Mouse (Mus musculus) adrenal gland, adult 10 weeks (tissue): ENCODE data around the gene Rhox3a2. TPM values are rescaled to one million over a fixed set of nuclear protein-coding genes. Genes with fewer than 3 reads are reported as not detected.

Source experiments
- polyA plus RNA-seq: library from polyadenylated mRNA; stranded (reverse); fragments of 350-450 nt; fragmentation: Illumina TruSeq; extraction: RNeasy Lipid Tissue Mini Kit (QIAGEN cat#74804); gene quantifications from one replicate; pipeline ENCODE4 v1.2.3, GENCODE M21; 2014; ENCODE audit warnings: low read depth, low replicate concordance

Rhox3a2 gene
- polyA plus RNA-seq: not detected

DNA sequence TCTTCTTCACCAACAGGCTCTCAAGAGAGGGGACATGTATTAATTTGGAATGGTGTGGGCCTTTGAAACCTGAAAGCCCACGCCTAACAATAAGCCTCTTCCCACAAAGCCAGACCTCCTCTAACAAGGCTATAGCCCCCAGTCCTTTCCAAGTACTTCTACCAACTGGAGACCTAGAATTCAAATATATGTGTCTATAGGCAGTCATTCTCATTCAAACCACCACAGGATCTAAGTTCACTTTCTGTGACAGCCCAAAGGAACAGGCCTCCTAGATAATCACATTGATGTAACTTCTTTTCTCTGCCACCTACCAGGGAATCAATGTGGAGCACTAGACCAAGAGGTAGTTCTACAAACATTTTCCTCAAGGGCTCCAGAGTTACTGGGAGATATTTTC is at the start of gene Rhox3a2:
Rhox3a2 (plus strand) TSS at position 301 of the 400 bp plus-strand sequence.

DNA sequence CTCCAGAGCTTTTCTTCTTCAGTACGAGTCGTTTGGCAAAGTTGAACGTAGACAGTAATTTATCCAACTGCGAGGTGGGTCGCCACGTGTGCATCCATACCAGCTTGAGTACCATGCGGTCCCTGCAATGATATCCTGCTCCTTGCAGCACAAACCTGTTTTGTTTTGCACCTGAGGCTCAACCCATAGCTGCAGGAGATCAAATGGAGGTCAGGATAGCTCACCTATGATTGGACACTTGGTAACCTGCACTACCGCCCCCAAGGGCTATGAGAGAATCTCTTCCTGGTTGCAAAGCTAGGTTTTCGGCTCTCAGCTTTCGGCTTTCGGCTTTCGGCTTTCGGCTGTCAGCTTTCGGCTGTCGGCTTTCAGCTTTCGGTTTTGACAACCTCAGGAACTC is 10.7 kb downstream of the Rhox3a2 start, which contains the start of gene Rhox4a2:
Rhox4a2 (plus strand) TSS at position 301 of the 400 bp plus-strand sequence.

GRCm38 (mm10) chrX:37411767-37412166 is 31.9 kb downstream of the Rhox3a2 start, which contains the start of gene Rhox2b:
Gene Rhox2b, plus strand, starts transcription at chrX:37412067.

DNA sequence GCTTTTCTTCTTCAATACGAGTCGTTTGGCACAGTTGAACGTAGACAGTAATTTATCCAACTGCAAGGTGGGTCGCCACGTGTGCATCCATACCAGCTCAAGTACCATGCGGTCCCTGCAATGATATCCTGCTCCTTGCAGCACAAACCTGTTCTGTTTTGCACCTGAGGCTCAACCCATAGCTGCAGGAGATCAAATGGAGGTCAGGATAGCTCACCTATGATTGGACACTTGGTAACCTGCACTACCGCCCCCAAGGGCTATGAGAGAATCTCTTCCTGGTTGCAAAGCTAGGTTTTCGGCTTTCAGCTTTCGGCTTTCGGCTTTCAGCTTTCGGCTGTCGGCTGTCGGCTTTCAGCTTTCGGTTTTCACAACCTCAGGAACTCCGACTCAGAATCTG is 52.4 kb downstream of the Rhox3a2 start, which contains the start of gene Rhox4b:
Rhox4b (plus strand) TSS at position 301 of the 400 bp plus-strand sequence.

Other genes starting within 250 kb of the Rhox3a2 start
- not detected for gene Akap14, start 211.2 kb upstream of the Rhox3a2 start, polyA plus RNA-seq
- 249 TPM for gene Ndufa1, start 188.9 kb upstream of the Rhox3a2 start, polyA plus RNA-seq
- 0.52 TPM for gene Rnf113a1, start 188.8 kb upstream of the Rhox3a2 start, polyA plus RNA-seq
- gene Gm9, start 169.0 kb upstream of the Rhox3a2 start, polyA plus RNA-seq: not detected
- gene Rhox1, start 157.8 kb upstream of the Rhox3a2 start, polyA plus RNA-seq: not detected
- not detected for gene Rhox2a, start 135.1 kb upstream of the Rhox3a2 start, polyA plus RNA-seq
- not detected for gene Rhox3a, start 130.1 kb upstream of the Rhox3a2 start, polyA plus RNA-seq
- gene Rhox4a, start 114.7 kb upstream of the Rhox3a2 start, polyA plus RNA-seq: not detected
- gene Rhox4a2, start 10.8 kb downstream of the Rhox3a2 start, polyA plus RNA-seq: not detected
- not detected for gene Rhox2b, start 32.0 kb downstream of the Rhox3a2 start, polyA plus RNA-seq
- gene Rhox4b, start 52.5 kb downstream of the Rhox3a2 start, polyA plus RNA-seq: not detected
- gene Rhox2c, start 73.7 kb downstream of the Rhox3a2 start, polyA plus RNA-seq: not detected
- not detected for gene Rhox3c, start 78.6 kb downstream of the Rhox3a2 start, polyA plus RNA-seq
- gene Rhox4c, start 100.3 kb downstream of the Rhox3a2 start, polyA plus RNA-seq: not detected
- gene Rhox2d, start 113.4 kb downstream of the Rhox3a2 start, polyA plus RNA-seq: not detected
- not detected for gene Rhox4d, start 134.3 kb downstream of the Rhox3a2 start, polyA plus RNA-seq
- not detected for gene Rhox2e, start 150.4 kb downstream of the Rhox3a2 start, polyA plus RNA-seq
- not detected for gene Rhox3e, start 162.0 kb downstream of the Rhox3a2 start, polyA plus RNA-seq
- gene Rhox4e, start 177.4 kb downstream of the Rhox3a2 start, polyA plus RNA-seq: not detected
- not detected for gene Rhox2f, start 191.4 kb downstream of the Rhox3a2 start, polyA plus RNA-seq
- not detected for gene Rhox3f, start 201.0 kb downstream of the Rhox3a2 start, polyA plus RNA-seq
- not detected for gene Rhox4f, start 227.7 kb downstream of the Rhox3a2 start, polyA plus RNA-seq
- gene Rhox3g, start 248.6 kb downstream of the Rhox3a2 start, polyA plus RNA-seq: not detected